Mouse (Mus musculus) forebrain, embryonic 16.5 days (tissue): ENCODE data around the gene Fmnl2. TPM values are rescaled to one million over a fixed set of nuclear protein-coding genes. Genes with fewer than 3 reads are reported as not detected.

Source experiments
- ATAC-seq: fragments of 200-750 bp; cut with Nextera tagmentation; 2 replicates; pipeline ENCODE4 v1.8.0; 2017; ENCODE audit warnings: mild to moderate bottlenecking, moderate library complexity
- H3K27ac ChIP-seq: fragments of 300-500 bp; sonication (generic); 2 replicates; pipeline ENCODE4 v1.5.1; 2014; ENCODE audit warnings: low read length, control low read depth
- H3K27me3 ChIP-seq: fragments of 300-500 bp; sonication (generic); replicated peaks from 2 replicates; pipeline ENCODE4 v1.6.1; 2014; ENCODE audit warnings: low read length; ENCODE audit not compliant: control insufficient read depth, insufficient read depth
- H3K36me3 ChIP-seq: fragments of 300-500 bp; sonication (generic); 2 replicates; pipeline ENCODE4 v1.6.1; 2014; ENCODE audit not compliant: control insufficient read depth, insufficient read depth
- H3K4me1 ChIP-seq: fragments of 300-500 bp; sonication (generic); replicated peaks from 2 replicates; pipeline ENCODE4 v1.6.1; 2014; ENCODE audit warnings: low read length; ENCODE audit not compliant: control insufficient read depth, insufficient read depth
- H3K4me2 ChIP-seq: fragments of 300-500 bp; sonication (generic); 2 replicates; pipeline ENCODE4 v1.6.1; 2014; ENCODE audit warnings: mild to moderate bottlenecking, low read length, control low read depth
- H3K4me3 ChIP-seq: fragments of 300-500 bp; sonication (generic); replicated peaks from 2 replicates; pipeline ENCODE4 v1.5.1; 2014; ENCODE audit warnings: mild to moderate bottlenecking, low read length, control low read depth
- H3K9ac ChIP-seq: fragments of 300-500 bp; sonication (generic); replicated peaks from 2 replicates; pipeline ENCODE4 v1.6.1; 2014; ENCODE audit warnings: low read depth, low read length, control low read depth
- H3K9me3 ChIP-seq: fragments of 300-500 bp; sonication (generic); 2 replicates; pipeline ENCODE4 v1.6.1; 2016; ENCODE audit warnings: low read length; ENCODE audit not compliant: control insufficient read depth
- WGBS: fragments of 180-500 bp; shearing (Covaris S2); extraction: QIAGEN DNeasy Blood & Tissue Kit; methylation state at CpG from one replicate; pipeline ENCODE4 v1.1.7; 2014; 5-methylcytosine and 5-hydroxymethylcytosine counted together
- polyA plus RNA-seq: library from polyadenylated mRNA; unstranded; fragments of >200 nt; fragmentation: Nextera tagmentation; extraction: Ambion mirVana; gene quantifications from 2 replicates; pipeline ENCODE4 v1.2.1, GENCODE M21; 2015

The Fmnl2 gene
- polyA plus RNA-seq, 1 experiment from 2014 or later, result 15.5 TPM

GRCm38 (mm10) chr2:52835726-52836125, 21.9 kb upstream of the Fmnl2 start:
- H3K4me3 ChIP-seq, result no peak overlapping the region
- H3K27ac ChIP-seq, result no peak overlapping the region
- H3K36me3 ChIP-seq, result no peaks in the 10 kb centered on the region
- H3K4me2 ChIP-seq, result no peak overlapping the region
- ATAC-seq, result no peak
- WGBS, result 78% methylated on average over 3 of the region's 3 CpGs
- H3K4me1 ChIP-seq, result peaks cover 12% of the 10 kb centered on the region
- no peaks in the 10 kb centered on the region for H3K27me3 ChIP-seq
- H3K9me3 ChIP-seq, result no peaks in the 10 kb centered on the region
- H3K9ac ChIP-seq, result no peak overlapping the region

DNA sequence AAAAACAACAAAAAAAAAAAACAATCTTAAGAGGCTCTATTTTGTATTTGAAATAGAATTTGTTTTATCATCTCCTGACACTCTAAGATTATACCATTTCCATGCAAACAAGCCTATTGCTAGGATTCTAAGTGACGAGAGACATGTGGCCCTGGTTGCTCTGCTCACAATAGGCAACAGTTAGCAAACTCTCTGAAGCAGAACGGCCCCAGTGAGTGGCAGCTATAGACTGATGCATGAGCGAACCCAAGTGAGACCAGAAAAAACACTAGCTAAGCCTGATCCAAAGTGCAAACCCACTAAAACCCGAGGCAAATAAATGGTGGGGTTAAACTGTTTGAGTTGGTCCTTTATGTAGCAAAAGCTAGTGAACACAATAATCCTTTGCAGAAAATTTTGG, 18.6 kb upstream of the Fmnl2 start:
- no peak for ATAC-seq

GRCm38 (mm10) chr2:52839868-52840267, 17.8 kb upstream of the Fmnl2 start:
- H3K9ac ChIP-seq, result no peak overlapping the region
- 33% methylated on average over 3 of the region's 3 CpGs for WGBS
- H3K4me3 ChIP-seq, result no peak overlapping the region
- H3K4me1 ChIP-seq, result peaks cover 12% of the 10 kb centered on the region
- no peaks in the 10 kb centered on the region for H3K36me3 ChIP-seq
- H3K4me2 ChIP-seq, result no peak overlapping the region
- H3K27me3 ChIP-seq, result no peaks in the 10 kb centered on the region
- no peak overlapping the region for H3K27ac ChIP-seq
- H3K9me3 ChIP-seq, result no peaks in the 10 kb centered on the region
- peak; percentile 91 for ATAC-seq

More for the DNA sequence above, 18.6 kb upstream of the Fmnl2 start:
- no peaks in the 10 kb centered on the region for H3K36me3 ChIP-seq
- WGBS, result 33% methylated on average over 4 of the region's 4 CpGs
- H3K4me2 ChIP-seq, result no peak overlapping the region
- no peak overlapping the region for H3K27ac ChIP-seq
- no peaks in the 10 kb centered on the region for H3K9me3 ChIP-seq
- H3K9ac ChIP-seq, result no peak overlapping the region
- no peaks in the 10 kb centered on the region for H3K27me3 ChIP-seq
- H3K4me1 ChIP-seq, result peaks cover 12% of the 10 kb centered on the region
- no peak overlapping the region for H3K4me3 ChIP-seq

DNA sequence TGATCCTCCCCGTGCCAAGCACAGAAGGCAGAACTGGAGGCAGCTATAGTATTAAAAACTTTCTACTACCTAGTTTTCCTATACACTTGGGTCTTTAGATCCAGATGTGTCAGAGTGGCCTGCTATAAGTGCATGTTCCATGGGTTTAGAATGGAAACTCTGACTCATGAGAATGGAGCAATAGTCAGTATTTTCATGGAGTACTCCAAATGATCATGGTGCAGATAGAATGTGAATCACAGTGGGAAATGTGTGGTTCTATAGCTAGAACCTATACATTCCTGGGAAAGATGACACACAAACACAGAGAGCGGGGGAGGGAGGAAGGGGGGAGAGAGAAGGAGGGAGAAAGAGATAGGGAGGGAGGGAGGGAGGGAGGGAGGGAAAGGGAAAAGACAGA, 13.8 kb upstream of the Fmnl2 start:
- H3K9ac ChIP-seq, result no peak overlapping the region
- H3K27ac ChIP-seq, result no peak overlapping the region
- WGBS, result 90% methylated on average over 2 of the region's 2 CpGs

GRCm38 (mm10) chr2:52844936-52845752, 12.5 kb upstream of the Fmnl2 start:
- Histone ChIP-seq H3K4me2 (no peak overlapping the region), H3K9me3 (no peaks in the 10 kb centered on the region), H3K27ac (no peak overlapping the region), H3K9ac (no peak overlapping the region), H3K27me3 (no peaks in the 10 kb centered on the region), H3K4me3 (no peak overlapping the region), H3K4me1 (peaks cover 8% of the 10 kb centered on the region; the same call in 1 of the 2 replicates), H3K36me3 (no peaks in the 10 kb centered on the region)
- ATAC-seq, result no peak
- WGBS, result 79% methylated on average over 14 of the region's 14 CpGs

More for the DNA sequence above, 13.8 kb upstream of the Fmnl2 start:
- Histone ChIP-seq H3K4me3 (no peak overlapping the region), H3K27me3 (no peaks in the 10 kb centered on the region), H3K9me3 (no peaks in the 10 kb centered on the region), H3K4me1 (peaks cover 12% of the 10 kb centered on the region), H3K4me2 (no peak overlapping the region), H3K36me3 (no peaks in the 10 kb centered on the region)
- ATAC-seq, result no peak

DNA sequence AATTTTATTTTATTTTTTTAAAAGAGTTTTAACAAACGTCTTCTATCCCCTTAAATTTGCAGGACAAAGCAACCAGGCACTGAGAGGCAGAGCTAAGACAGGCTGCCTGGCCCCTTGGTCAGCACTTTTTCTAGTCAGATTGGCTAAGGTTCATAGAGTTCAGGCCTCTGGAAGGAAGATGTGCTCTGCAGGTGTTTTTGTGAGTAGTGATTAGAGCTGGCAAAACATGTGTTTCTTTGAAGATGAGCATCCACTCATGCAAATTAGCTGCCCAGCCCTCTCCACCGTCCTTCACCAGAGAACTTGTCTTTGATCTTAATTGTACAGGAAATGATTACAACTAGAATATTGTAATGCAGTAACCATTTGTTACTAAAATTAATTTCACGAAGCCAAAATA, 11.2 kb upstream of the Fmnl2 start:
- WGBS, result 44% methylated on average over 3 of the region's 3 CpGs
- Histone ChIP-seq H3K4me3 (no peak overlapping the region), H3K36me3 (no peaks in the 10 kb centered on the region), H3K27me3 (no peaks in the 10 kb centered on the region), H3K4me2 (no peak overlapping the region), H3K27ac (no peak overlapping the region), H3K4me1 (0 out of 2 replicates have a peak, but pooled peaks cover 4% of the 10 kb centered on the region), H3K9ac (no peak overlapping the region), H3K9me3 (no peaks in the 10 kb centered on the region)
- no peak for ATAC-seq

DNA sequence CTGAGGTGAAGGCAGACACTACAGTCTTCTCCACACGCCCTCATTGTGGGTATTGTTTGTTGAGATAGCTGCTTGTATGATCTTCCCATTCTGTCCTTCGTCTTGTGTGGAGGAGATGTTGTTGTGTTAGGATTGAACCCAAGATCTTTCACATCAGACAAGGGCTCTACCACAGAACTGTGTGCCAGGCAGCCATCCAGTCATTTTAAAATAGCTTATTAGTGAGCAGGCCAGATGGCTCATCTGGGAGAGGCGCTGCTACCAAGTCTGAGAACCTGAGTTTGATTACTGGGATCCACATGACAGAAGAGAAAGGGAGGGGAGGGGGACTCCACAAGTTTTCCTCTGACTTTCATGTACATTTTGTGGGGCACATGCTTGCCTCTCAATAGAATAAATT, 8.6 kb upstream of the Fmnl2 start:
- Histone ChIP-seq H3K36me3 (no peaks in the 10 kb centered on the region), H3K9me3 (no peaks in the 10 kb centered on the region), H3K4me1 (0 out of 2 replicates have a peak, but pooled peaks cover 4% of the 10 kb centered on the region), H3K4me3 (no peak overlapping the region), H3K4me2 (no peak overlapping the region), H3K27ac (no peak overlapping the region), H3K9ac (no peak overlapping the region), H3K27me3 (no peaks in the 10 kb centered on the region)
- WGBS, result 60% methylated on average over 3 of the region's 3 CpGs
- peak; percentile 61; the same call in 1 of the 2 replicates for ATAC-seq

- Histone ChIP-seq H3K9ac (peak overlapping the region; percentile 100), H3K4me3 (peak overlapping the region; percentile 100), H3K27me3 (no peaks in the 10 kb centered on the region; the same call in 1 of the 2 replicates), H3K4me2 (peak overlapping the region; percentile 77), H3K4me1 (peaks cover 42% of the 10 kb centered on the region), H3K9me3 (no peaks in the 10 kb centered on the region), H3K27ac (peak overlapping the region; percentile 85), H3K36me3 (no peaks in the 10 kb centered on the region)
- under 1% methylated on average over 45 of the region's 46 CpGs for WGBS
- ATAC-seq, result peak; percentile 34
These were observed 1.1 kb downstream of the Fmnl2 start for GRCm38 (mm10) chr2:52858529-52859465.

GRCm38 (mm10) chr2:52859466-52859840, 1.8 kb downstream of the Fmnl2 start:
- Histone ChIP-seq H3K4me3 (peak overlapping the region; percentile 100), H3K4me2 (peak overlapping the region; percentile 77), H3K36me3 (no peaks in the 10 kb centered on the region), H3K9me3 (no peaks in the 10 kb centered on the region), H3K4me1 (peaks cover 42% of the 10 kb centered on the region), H3K27me3 (no peaks in the 10 kb centered on the region; the same call in 1 of the 2 replicates), H3K27ac (peak overlapping the region; percentile 85), H3K9ac (peak overlapping the region; percentile 100)
- 2% methylated on average over 7 of the region's 7 CpGs for WGBS
- no peak for ATAC-seq
